In the genomic region with DNA sequence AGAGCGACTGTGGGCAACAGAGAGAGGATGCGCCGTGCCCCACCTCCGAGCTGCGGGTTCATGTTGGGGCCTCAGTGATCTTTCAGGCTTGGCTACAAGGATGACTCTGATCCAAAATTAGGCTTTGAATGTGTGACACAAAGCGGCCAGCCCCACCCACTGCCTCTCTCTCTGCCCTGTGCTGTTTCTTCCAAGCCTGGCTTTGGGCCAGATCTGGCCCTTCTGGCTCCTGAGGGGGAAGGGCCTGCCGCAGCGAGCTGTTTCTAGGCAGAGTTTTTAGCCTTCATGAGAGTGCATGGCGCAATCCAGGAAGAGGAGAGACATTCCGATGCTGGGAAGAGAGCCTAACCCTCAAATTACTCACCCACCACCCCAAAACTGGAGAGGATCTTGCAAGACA, we compare ENCODE assay signal across 8 mouse cellular contexts.
DNase-seq lines count a peak whose midpoint lies in the region; ATAC-seq and TF ChIP-seq lines count a peak whose summit lies in the region.

No protein-coding gene starts in this region.

- H3K36me3 ChIP-seq in forebrain, embryonic 10.5 days (replicated peaks), result no peaks in the 10 kb centered on the region
- no peaks in the 10 kb centered on the region for H3K36me3 ChIP-seq in heart, embryonic 15.5 days

- peaks cover 56% of the 10 kb centered on the region for H3K4me1 ChIP-seq in forebrain, embryonic 10.5 days
- H3K4me1 ChIP-seq in heart, embryonic 15.5 days (replicated peaks), result peaks cover 39% of the 10 kb centered on the region

- H3K9ac ChIP-seq in heart, embryonic 15.5 days, result no peak overlapping the region; the same call in 1 of the 2 replicates

- H3K27ac ChIP-seq in forebrain, embryonic 10.5 days, result peak overlapping the region; percentile 92
- H3K27ac ChIP-seq in heart, embryonic 15.5 days, result peak overlapping the region; percentile 95

- no peaks in the 10 kb centered on the region for H3K27me3 ChIP-seq in forebrain, embryonic 10.5 days (ENCODE audit: poor library complexity, severe bottlenecking)
- H3K27me3 ChIP-seq in heart, embryonic 15.5 days, result no peaks in the 10 kb centered on the region

- TF ChIP-seq CTCF in brain, embryonic 14.5 days (IDR thresholded peaks at IDR 0.05; ENCODE audit: borderline replicate concordance, extremely low read depth, insufficient read depth, insufficient read length), result no peak

- H3K9me3 ChIP-seq in forebrain, embryonic 10.5 days, result no peaks in the 10 kb centered on the region
- no peaks in the 10 kb centered on the region for H3K9me3 ChIP-seq in heart, embryonic 15.5 days (replicated peaks)

- peak overlapping the region; percentile 52 for H3K4me2 ChIP-seq in heart, embryonic 15.5 days

- ATAC-seq in heart, embryonic 15.5 days (replicated peaks; ENCODE audit: insufficient number of reproducible peaks, insufficient read depth, low FRiP score, low read depth), result peak; percentile 89

- no peak overlapping the region for H3K4me3 ChIP-seq in forebrain, embryonic 10.5 days
- H3K4me3 ChIP-seq in heart, embryonic 15.5 days, result no peak overlapping the region

- WGBS in forebrain, embryonic 10.5 days, result 53% methylated on average over 10 of the region's 10 CpGs
- WGBS in heart, embryonic 15.5 days, result 20% methylated on average over 10 of the region's 10 CpGs

- TF ChIP-seq POLR2A in brain, embryonic 14.5 days (IDR thresholded peaks at IDR 0.05; ENCODE audit: borderline replicate concordance, extremely low read depth, insufficient read depth, insufficient read length, poor library complexity, severe bottlenecking), result no peak

- peak; percentile 24 for DNase-seq in ES-CJ7 (ENCODE audit: low read depth, low spot score)
- DNase-seq in brain, embryonic 14.5 days (ENCODE audit: low read depth), result peak; percentile 95
- peak; percentile 37 for DNase-seq in forebrain, embryonic 10.5 days (ENCODE audit: extremely low spot score, low spot score)
- peak; percentile 89 for DNase-seq in kidney, postnatal 10 days
- DNase-seq in lung, postnatal 4 days, result peak; percentile 90 to 94
- peak; percentile 32 to 40 for DNase-seq in right cerebral cortex, adult 2 months (ENCODE audit: low spot score in 2 of 2)
- DNase-seq in thymus, postnatal 14 days, result no peak
